Mouse (Mus musculus) heart, postnatal 36 days (tissue): ENCODE measurements at regions not wholly inside any gene's neighbourhood (a gene's known extent, or its start where the extent isn't known, plus 50 kb on each side); places are given as distances from the start of the nearest gene placed in this dataset.

Experiments used
- DNase-seq, 2 experiments: peaks; one replicate each; pipeline ENCODE4 v3.0.0; 2021 to 2022
- intact Hi-C: fragments of 180-260 bp; cut with DNase I; formaldehyde crosslinking; loops from one replicate; pipeline ENCODE4 v1.15.1; 2025

DNA sequence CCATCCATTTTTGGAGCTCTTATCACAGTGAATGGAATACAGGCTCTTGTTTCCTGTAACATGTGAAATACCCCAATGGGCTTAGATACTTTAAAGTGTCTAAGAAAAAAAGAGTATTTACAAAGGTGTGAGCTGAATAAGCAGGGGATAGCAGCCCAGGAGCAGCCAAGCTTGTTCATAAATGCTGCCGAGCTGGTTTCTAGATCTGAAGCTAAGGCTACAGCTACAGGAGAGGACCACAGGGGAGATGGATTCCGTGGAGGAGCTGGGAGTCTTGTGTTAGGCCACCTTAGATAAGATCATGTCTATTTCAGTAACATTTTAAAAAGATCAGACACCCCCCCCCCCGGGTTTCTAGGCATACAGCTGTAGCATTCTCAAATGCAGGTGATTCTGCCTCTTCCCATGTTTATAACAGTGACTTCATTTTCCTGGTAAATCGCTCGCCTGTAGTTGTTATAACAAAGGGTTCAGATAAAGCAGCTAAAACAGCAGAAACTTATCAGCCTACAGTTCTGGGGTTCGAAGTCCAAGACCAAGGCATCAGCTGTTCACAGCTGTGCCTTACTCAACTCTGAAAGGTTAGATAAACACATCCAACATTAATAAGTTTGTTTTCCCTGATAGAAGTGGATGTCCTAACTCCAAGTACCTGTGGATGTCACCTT, 131.9 kb downstream of the Tex36 start:
- intact Hi-C loops, result no loop called here
- DNase-seq, result no peak

GRCm38 (mm10) chr7:133469106-133469505, 132.9 kb downstream of the Tex36 start:
- intact Hi-C loops, result no loop called here
- no peak for DNase-seq

GRCm38 (mm10) chr7:133468346-133468745, 133.6 kb downstream of the Tex36 start:
- DNase-seq, result no peak
- intact Hi-C loops, result no loop called here

- intact Hi-C loops, result no loop called here
- DNase-seq, result no peak
These were observed 134.4 kb downstream of the Tex36 start for GRCm38 (mm10) chr7:133467579-133467978.

DNA sequence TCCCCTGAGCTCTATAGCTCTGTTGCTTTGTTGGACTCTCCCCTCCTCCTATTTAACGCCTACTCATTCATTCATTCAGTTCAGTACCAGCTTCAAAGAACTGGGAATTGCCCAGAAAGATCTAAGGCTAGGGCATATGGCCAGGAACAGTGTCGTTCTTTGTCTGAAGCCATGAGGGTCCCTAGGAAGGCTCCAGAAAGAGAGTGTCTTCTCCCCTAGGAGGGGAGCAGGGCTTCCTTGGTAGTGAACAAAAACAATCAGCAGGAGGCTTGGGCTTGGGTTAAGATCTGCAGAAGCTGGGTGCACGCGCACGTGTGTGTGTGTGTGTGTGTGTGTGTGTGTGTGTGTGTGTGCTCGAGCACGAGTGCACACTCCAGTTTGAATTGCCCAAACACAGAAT, 142.7 kb downstream of the Tex36 start:
- intact Hi-C loops, result no loop called here
- DNase-seq, result no peak

GRCm38 (mm10) chr7:133457436-133458324, 144.3 kb downstream of the Tex36 start:
- peak; percentile 7 to 11 for DNase-seq
- intact Hi-C loops, result no loop called here

GRCm38 (mm10) chr7:133450246-133450645, 151.7 kb downstream of the Tex36 start:
- no peak for DNase-seq
- intact Hi-C loops, result no loop called here

- intact Hi-C loops, result no loop called here
- DNase-seq, result no peak
These were observed 154.9 kb downstream of the Tex36 start for GRCm38 (mm10) chr7:133447079-133447478.

GRCm38 (mm10) chr7:133441661-133442060, 160.3 kb downstream of the Tex36 start:
- intact Hi-C loops, result no loop called here
- no peak for DNase-seq

DNA sequence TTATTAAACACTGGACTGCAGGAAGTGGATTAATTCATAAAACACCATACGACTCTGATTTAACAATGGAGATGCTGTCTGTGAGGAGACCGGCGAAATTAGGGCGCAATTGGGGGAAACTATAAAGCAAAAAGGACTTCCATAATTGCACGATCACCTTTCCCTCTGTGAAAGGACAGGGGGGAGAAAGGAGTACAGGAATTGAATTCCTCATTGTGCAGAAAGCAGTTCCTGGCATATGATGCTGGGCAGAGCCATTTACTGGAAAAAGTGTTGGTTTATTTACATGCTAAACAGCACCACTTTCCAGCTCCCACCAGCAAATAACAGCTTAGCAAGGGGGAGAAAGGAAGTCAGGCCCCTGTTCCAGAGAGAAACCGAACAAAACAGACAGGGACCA, 160.8 kb downstream of the Tex36 start:
- intact Hi-C loops, result no loop called here
- DNase-seq, result no peak

- no peak for DNase-seq
- intact Hi-C loops, result no loop called here
These were observed 161.2 kb downstream of the Tex36 start for GRCm38 (mm10) chr7:133440711-133441110.

- intact Hi-C loops, result no loop called here
These were observed 161.9 kb downstream of the Tex36 start for GRCm38 (mm10) chr7:133440086-133440485.

GRCm38 (mm10) chr7:133438631-133439030, 163.3 kb downstream of the Tex36 start:
- intact Hi-C loops, result no loop called here

More at GRCm38 (mm10) chr7:133440086-133440485, 161.9 kb downstream of the Tex36 start:
- DNase-seq, result no peak

GRCm38 (mm10) chr7:133437866-133438265, 164.1 kb downstream of the Tex36 start:
- intact Hi-C loops, result no loop called here
- DNase-seq, result no peak

More at GRCm38 (mm10) chr7:133438631-133439030, 163.3 kb downstream of the Tex36 start:
- DNase-seq, result no peak

- intact Hi-C loops, result no loop called here
- DNase-seq, result no peak
These were observed 166.2 kb downstream of the Tex36 start for GRCm38 (mm10) chr7:133435596-133436357.

DNA sequence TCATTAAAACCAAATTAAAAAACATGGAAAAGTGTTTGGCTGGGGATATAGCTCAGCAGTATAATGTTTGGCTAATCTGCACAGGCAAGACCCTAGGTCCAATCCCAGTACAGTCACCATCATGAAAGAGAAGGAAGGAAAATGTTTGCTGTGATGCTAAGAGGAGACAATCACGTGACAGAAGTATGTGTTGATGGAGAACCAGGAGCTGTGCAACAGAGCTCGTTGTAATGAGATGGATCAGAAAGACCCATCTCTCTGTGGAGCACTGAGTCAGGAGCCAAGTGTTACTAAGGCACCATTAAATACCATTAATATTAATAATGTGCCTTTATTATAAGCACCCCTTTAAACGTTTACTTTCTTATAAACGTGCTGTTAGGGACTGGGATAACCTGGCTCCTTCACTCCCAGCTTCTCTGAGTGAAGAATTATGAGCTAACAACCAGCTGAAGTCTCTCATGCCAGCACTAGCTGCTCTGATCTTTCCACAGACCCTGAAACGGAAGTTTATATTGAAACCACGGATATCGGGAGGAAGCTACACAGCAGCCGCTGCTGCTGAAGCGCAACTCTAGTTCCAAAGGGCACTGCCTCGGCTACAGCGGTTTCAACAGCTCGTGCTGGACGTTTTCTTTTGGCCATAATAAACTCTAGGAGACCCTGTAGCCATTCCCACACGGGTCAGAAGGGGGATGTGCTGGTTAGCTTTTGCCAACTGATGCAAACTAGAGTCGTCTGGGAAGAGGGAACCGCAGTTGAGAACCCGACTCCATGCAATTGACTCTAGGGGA, 167.7 kb downstream of the Tex36 start:
- intact Hi-C loops, result no loop called here
- DNase-seq, result no peak

- intact Hi-C loops, result no loop called here
- no peak for DNase-seq
These were observed 169.6 kb downstream of the Tex36 start for GRCm38 (mm10) chr7:133432343-133432742.

DNA sequence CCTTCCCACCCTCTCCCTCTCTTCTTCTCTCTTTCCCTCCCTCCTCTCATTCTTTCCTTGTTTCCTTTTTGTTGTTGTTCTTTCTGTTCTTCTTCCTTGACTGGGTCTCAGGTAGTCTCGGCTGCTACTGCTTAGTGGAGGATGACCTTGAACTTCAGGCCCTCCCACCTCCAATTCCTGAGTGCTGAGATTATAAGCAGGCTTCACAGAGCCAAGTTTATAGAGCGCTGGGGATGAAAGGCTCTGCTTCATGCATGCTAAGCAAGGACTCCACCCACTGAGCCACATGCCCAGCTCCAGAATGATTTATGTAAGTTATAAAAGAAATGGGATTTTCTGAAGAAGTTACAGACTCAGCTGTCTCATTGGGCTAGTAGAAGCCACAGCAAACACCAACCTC, 199.9 kb downstream of the Tex36 start:
- intact Hi-C loops, result no loop called here
- no peak for DNase-seq

GRCm38 (mm10) chr7:133400691-133401090, 201.3 kb downstream of the Tex36 start:
- intact Hi-C loops, result no loop called here

DNA sequence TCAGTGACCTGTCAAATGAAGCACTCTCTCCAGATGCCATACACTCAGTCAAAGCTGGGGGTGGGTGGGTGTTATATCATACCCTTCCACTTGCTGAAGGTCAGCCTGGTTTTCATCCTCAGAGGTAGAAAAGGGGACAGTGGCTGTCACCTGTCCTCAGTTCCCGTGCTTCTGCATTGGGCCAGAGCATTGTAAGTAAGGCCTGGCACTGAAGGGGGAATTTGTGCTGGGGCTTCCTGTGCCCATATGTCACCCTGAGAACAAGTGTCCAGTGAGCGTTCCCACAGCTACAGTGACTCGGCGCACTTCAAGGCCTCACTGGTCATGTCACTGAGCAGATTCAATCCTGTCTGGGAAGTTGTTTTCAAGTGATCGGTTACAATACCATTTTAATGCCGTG, 213.2 kb downstream of the Tex36 start:
- intact Hi-C loops, result no loop called here
- no peak for DNase-seq

More at GRCm38 (mm10) chr7:133400691-133401090, 201.3 kb downstream of the Tex36 start:
- DNase-seq, result no peak
